Mouse (Mus musculus): ENCODE results near the gene Flt3. TPM values are rescaled to one million over a fixed set of nuclear protein-coding genes. Genes with fewer than 3 reads are reported as not detected.

Flt3 gene
- total and polyA plus RNA-seq, 3 experiments, result 0.11 TPM; not detected in 2

GRCm38 (mm10) chr5:147418394-147419121 lies 18.3 kb upstream of the Flt3 start:
- no peaks in the 10 kb centered on the region for H3K27me3 ChIP-seq (ENCODE audit: insufficient read depth, low read length)
- H3K4me3 ChIP-seq (ENCODE audit: low read depth, low read length), result no peak overlapping the region
- no peaks in the 10 kb centered on the region for H3K9me3 ChIP-seq (replicated peaks)
- peaks cover under 1% of the 10 kb centered on the region for H3K36me3 ChIP-seq (replicated peaks)
- TF ChIP-seq GATA1 (IDR thresholded peaks at IDR 0.05; ENCODE audit: borderline replicate concordance, low read length) (no peak), CTCF (IDR thresholded peaks at IDR 0.05; ENCODE audit: low read depth, low read length) (peak; percentile 24; the same call in 1 of the 2 replicates)
- DNase-seq (ENCODE audit: low spot score) (peak; percentile 21), ATAC-seq (ENCODE audit: extremely low read depth, insufficient number of reproducible peaks, low FRiP score, poor library complexity, severe bottlenecking) (peak; percentile 69; the same call in 1 of the 2 replicates)
- H3K4me1 ChIP-seq (ENCODE audit: insufficient read depth, low read depth, low read length), result peaks cover 12% of the 10 kb centered on the region

GRCm38 (mm10) chr5:147417986-147418385 lies 17.7 kb upstream of the Flt3 start:
- TF ChIP-seq GATA2 (IDR thresholded peaks at IDR 0.05; ENCODE audit: borderline replicate concordance, low read depth, low read length) (no peak), TAL1 (conservative IDR thresholded peaks at IDR 0.05; ENCODE audit: low read depth, low read length) (no peak), POLR2AphosphoS5 (IDR thresholded peaks at IDR 0.05; ENCODE audit: insufficient replicate concordance, low read depth, low read length) (no peak), CTCF (IDR thresholded peaks at IDR 0.05; ENCODE audit: low read depth, low read length) (no peak), GATA1 (IDR thresholded peaks at IDR 0.05; ENCODE audit: borderline replicate concordance, low read length) (no peak)
- DNase-seq (ENCODE audit: low spot score), result no peak
- ATAC-seq (ENCODE audit: extremely low read depth, insufficient number of reproducible peaks, low FRiP score, poor library complexity, severe bottlenecking), result no peak

GRCm38 (mm10) chr5:147410585-147410984 lies 10.3 kb upstream of the Flt3 start:
- Histone ChIP-seq H3K36me3 (replicated peaks) (no peaks in the 10 kb centered on the region), H3K27me3 (ENCODE audit: insufficient read depth, low read length) (peaks cover 2% of the 10 kb centered on the region; the same call in 1 of the 2 replicates), H3K4me1 (ENCODE audit: insufficient read depth, low read depth, low read length) (no peaks in the 10 kb centered on the region; the same call in 1 of the 2 replicates), H3K9me3 (replicated peaks) (no peaks in the 10 kb centered on the region), H3K4me3 (ENCODE audit: low read depth, low read length) (no peak overlapping the region)
- DNase-seq (ENCODE audit: low spot score) (no peak), ATAC-seq (ENCODE audit: extremely low read depth, insufficient number of reproducible peaks, low FRiP score, poor library complexity, severe bottlenecking) (no peak)
- no peak for TF ChIP-seq GATA1 (IDR thresholded peaks at IDR 0.05; ENCODE audit: borderline replicate concordance, low read length)
- no peak for TF ChIP-seq POLR2AphosphoS5 (IDR thresholded peaks at IDR 0.05; ENCODE audit: insufficient replicate concordance, low read depth, low read length)
- TF ChIP-seq CTCF (IDR thresholded peaks at IDR 0.05; ENCODE audit: low read depth, low read length), result no peak
- TF ChIP-seq GATA2 (IDR thresholded peaks at IDR 0.05; ENCODE audit: borderline replicate concordance, low read depth, low read length), result no peak
- TF ChIP-seq TAL1 (conservative IDR thresholded peaks at IDR 0.05; ENCODE audit: low read depth, low read length), result no peak

More at GRCm38 (mm10) chr5:147417986-147418385, 17.7 kb upstream of the Flt3 start:
- H3K4me3 ChIP-seq (ENCODE audit: low read depth, low read length), result no peak overlapping the region
- no peaks in the 10 kb centered on the region for H3K27me3 ChIP-seq (ENCODE audit: insufficient read depth, low read length)
- no peaks in the 10 kb centered on the region for H3K9me3 ChIP-seq (replicated peaks)
- no peaks in the 10 kb centered on the region for H3K36me3 ChIP-seq (replicated peaks)
- H3K4me1 ChIP-seq (ENCODE audit: insufficient read depth, low read depth, low read length), result peaks cover 6% of the 10 kb centered on the region

GRCm38 (mm10) chr5:147408731-147409130 lies 8.4 kb upstream of the Flt3 start:
- DNase-seq (ENCODE audit: low spot score) (no peak), ATAC-seq (ENCODE audit: extremely low read depth, insufficient number of reproducible peaks, low FRiP score, poor library complexity, severe bottlenecking) (no peak)
- TF ChIP-seq TAL1 (conservative IDR thresholded peaks at IDR 0.05; ENCODE audit: low read depth, low read length) (no peak), CTCF (IDR thresholded peaks at IDR 0.05; ENCODE audit: low read depth, low read length) (no peak), GATA2 (IDR thresholded peaks at IDR 0.05; ENCODE audit: borderline replicate concordance, low read depth, low read length) (no peak)
- Histone ChIP-seq H3K4me3 (ENCODE audit: low read depth, low read length) (no peak overlapping the region), H3K27me3 (ENCODE audit: insufficient read depth, low read length) (peaks cover 2% of the 10 kb centered on the region; the same call in 1 of the 2 replicates), H3K9me3 (replicated peaks) (no peaks in the 10 kb centered on the region), H3K4me1 (ENCODE audit: insufficient read depth, low read depth, low read length) (no peaks in the 10 kb centered on the region; the same call in 1 of the 2 replicates), H3K36me3 (replicated peaks) (no peaks in the 10 kb centered on the region)

GRCm38 (mm10) chr5:147406135-147406534 lies 5.8 kb upstream of the Flt3 start:
- H3K36me3 ChIP-seq (replicated peaks), result no peaks in the 10 kb centered on the region
- peaks cover 4% of the 10 kb centered on the region for H3K27me3 ChIP-seq (ENCODE audit: insufficient read depth, low read length)
- no peak for DNase-seq (ENCODE audit: low spot score)
- H3K4me1 ChIP-seq (ENCODE audit: insufficient read depth, low read depth, low read length), result no peaks in the 10 kb centered on the region; the same call in 1 of the 2 replicates
- TF ChIP-seq POLR2AphosphoS5 (IDR thresholded peaks at IDR 0.05; ENCODE audit: insufficient replicate concordance, low read depth, low read length) (no peak), GATA1 (IDR thresholded peaks at IDR 0.05; ENCODE audit: borderline replicate concordance, low read length) (no peak), CTCF (IDR thresholded peaks at IDR 0.05; ENCODE audit: low read depth, low read length) (no peak), GATA2 (IDR thresholded peaks at IDR 0.05; ENCODE audit: borderline replicate concordance, low read depth, low read length) (no peak), TAL1 (conservative IDR thresholded peaks at IDR 0.05; ENCODE audit: low read depth, low read length) (no peak)
- no peak overlapping the region for H3K4me3 ChIP-seq (ENCODE audit: low read depth, low read length)
- no peaks in the 10 kb centered on the region for H3K9me3 ChIP-seq (replicated peaks)
- ATAC-seq (ENCODE audit: extremely low read depth, insufficient number of reproducible peaks, low FRiP score, poor library complexity, severe bottlenecking), result no peak

GRCm38 (mm10) chr5:147402505-147402904 lies 2.2 kb upstream of the Flt3 start:
- H3K27me3 ChIP-seq (ENCODE audit: insufficient read depth, low read length), result peaks cover 24% of the 10 kb centered on the region
- H3K36me3 ChIP-seq (replicated peaks), result no peaks in the 10 kb centered on the region
- ATAC-seq (ENCODE audit: extremely low read depth, insufficient number of reproducible peaks, low FRiP score, poor library complexity, severe bottlenecking), result peak; percentile 34; the same call in 1 of the 2 replicates
- H3K4me1 ChIP-seq (ENCODE audit: insufficient read depth, low read depth, low read length), result no peaks in the 10 kb centered on the region; the same call in 1 of the 2 replicates
- TF ChIP-seq CTCF (IDR thresholded peaks at IDR 0.05; ENCODE audit: low read depth, low read length) (peak; percentile 14; the same call in 1 of the 2 replicates), TAL1 (conservative IDR thresholded peaks at IDR 0.05; ENCODE audit: low read depth, low read length) (no peak)
- no peak overlapping the region for H3K4me3 ChIP-seq (ENCODE audit: low read depth, low read length)
- DNase-seq (ENCODE audit: low spot score), result no peak
- H3K9me3 ChIP-seq (replicated peaks), result peaks cover 5% of the 10 kb centered on the region; the same call in 1 of the 2 replicates

All from G1E (cell line).